Mouse (Mus musculus) heart, postnatal 36 days (tissue): Measurements from ENCODE around the gene Ccdc50. TPM values are rescaled to one million over a fixed set of nuclear protein-coding genes. Genes with fewer than 3 reads are reported as not detected.

Source experiments
- total RNA-seq, 2 experiments: library from RNA; stranded (reverse); gene quantifications; 2 replicates each; pipeline ENCODE4 v1.2.3; 2021

The Ccdc50 gene
- total RNA-seq, 2 experiments from 2014 or later = 36.9 to 38.6 TPM

Other genes with a start within 250 kb of the Ccdc50 start
- not detected for gene Ostn, start 81.4 kb upstream of the Ccdc50 start, total RNA-seq
- under 1 TPM in 1 of 2 experiments, not detected in 1; 0.61 TPM for gene Uts2b, start 18.6 kb upstream of the Ccdc50 start, total RNA-seq